Mouse (Mus musculus) embryonic facial prominence, embryonic 10.5 days (tissue): ENCODE results near the gene Gpha2. TPM values are rescaled to one million over a fixed set of nuclear protein-coding genes. Genes with fewer than 3 reads are reported as not detected.

Experiments
- DNase-seq: peaks from one replicate; pipeline ENCODE4 v3.0.0-alpha.2; 2017; ENCODE audit warnings: low spot score
- H3K27ac ChIP-seq: fragments of 300-500 bp; sonication (generic); replicated peaks from 2 replicates; pipeline ENCODE4 v1.5.1; 2016; ENCODE audit warnings: mild to moderate bottlenecking
- H3K27me3 ChIP-seq: fragments of 300-500 bp; sonication (generic); replicated peaks from 2 replicates; pipeline ENCODE4 v1.6.1; 2016; ENCODE audit warnings: low read depth, mild to moderate bottlenecking; ENCODE audit not compliant: poor library complexity, severe bottlenecking
- H3K36me3 ChIP-seq: fragments of 300-500 bp; sonication (generic); replicated peaks from 2 replicates; pipeline ENCODE4 v1.6.1; 2016; ENCODE audit warnings: mild to moderate bottlenecking, moderate library complexity
- H3K4me1 ChIP-seq: fragments of 300-500 bp; sonication (generic); 2 replicates; pipeline ENCODE4 v1.6.1; 2016
- H3K4me3 ChIP-seq: fragments of 300-500 bp; sonication (generic); 2 replicates; pipeline ENCODE4 v1.5.1; 2016; ENCODE audit warnings: mild to moderate bottlenecking, moderate library complexity
- H3K9me3 ChIP-seq: fragments of 300-500 bp; sonication (generic); 2 replicates; pipeline ENCODE4 v1.6.1; 2016; ENCODE audit warnings: mild to moderate bottlenecking
- WGBS: fragments of 180-500 bp; shearing (Covaris S2); methylation state at CpG from one replicate; pipeline ENCODE4 v1.1.7; 2016; 5-methylcytosine and 5-hydroxymethylcytosine counted together
- polyA plus RNA-seq: library from polyadenylated mRNA; unstranded; fragments of >200 nt; fragmentation: Nextera tagmentation; extraction: Ambion mirVana; gene quantifications from 2 replicates; pipeline ENCODE4 v1.2.1, GENCODE M21; 2016

Gpha2 gene
- polyA plus RNA-seq, 1 experiment from 2014 or later: 1.3 TPM

- Histone ChIP-seq H3K36me3 (peaks cover 67% of the 10 kb centered on the region), H3K27ac (no peak overlapping the region), H3K4me1 (peaks cover 15% of the 10 kb centered on the region), H3K4me3 (no peak overlapping the region), H3K27me3 (no peaks in the 10 kb centered on the region), H3K9me3 (no peaks in the 10 kb centered on the region)
- DNase-seq: no peak
- WGBS: 98% methylated on average over 1 of the region's 1 CpGs
Measured at GRCm38 (mm10) chr19:6245806-6246205, 19.6 kb downstream of the Gpha2 start.

DNA sequence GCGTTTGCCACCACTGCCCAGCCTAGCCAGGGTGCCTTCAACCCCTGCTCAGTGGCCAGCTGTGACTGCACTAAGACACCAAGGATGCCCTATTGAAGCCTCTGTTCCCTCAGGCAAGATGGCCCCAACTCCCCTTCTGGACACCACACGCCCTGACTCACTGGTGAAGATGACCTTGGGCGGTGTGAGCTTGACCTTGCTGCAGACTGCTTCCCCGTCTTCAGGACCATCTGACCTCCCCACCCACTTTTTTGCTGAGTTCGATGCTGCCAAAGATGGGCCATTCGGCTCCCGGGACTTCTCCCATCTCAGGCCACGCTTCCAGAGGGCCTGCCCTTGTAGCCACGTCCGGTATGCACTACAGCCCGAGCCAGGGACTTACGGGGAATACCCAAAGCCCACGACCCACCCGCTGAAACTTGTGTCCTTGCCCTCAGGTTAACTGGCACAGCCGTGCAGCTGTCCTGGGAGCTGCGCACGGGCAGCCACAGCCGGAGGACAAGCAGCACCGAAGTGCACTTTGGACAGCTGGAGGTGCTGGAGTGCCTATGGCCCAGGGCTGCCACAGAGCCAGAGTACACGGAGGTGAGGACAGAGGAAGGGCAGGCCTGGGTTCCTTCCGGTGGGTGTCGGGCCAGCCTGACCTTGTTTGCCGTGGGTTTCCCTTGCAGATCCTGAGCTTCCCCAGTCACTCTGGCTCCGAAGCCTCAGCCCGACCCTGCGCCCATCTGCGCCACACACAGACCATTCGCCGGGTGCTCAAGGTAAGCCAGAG, 21.5 kb downstream of the Gpha2 start:
- H3K27ac ChIP-seq: no peak overlapping the region

GRCm38 (mm10) chr19:6253021-6253420, 26.8 kb downstream of the Gpha2 start:
- Histone ChIP-seq H3K27ac (no peak overlapping the region), H3K4me3 (no peak overlapping the region), H3K27me3 (no peaks in the 10 kb centered on the region), H3K9me3 (no peaks in the 10 kb centered on the region), H3K4me1 (no peaks in the 10 kb centered on the region), H3K36me3 (peaks cover 98% of the 10 kb centered on the region)
- 94% methylated on average over 4 of the region's 4 CpGs for WGBS
- DNase-seq: no peak

More for the DNA sequence above, 21.5 kb downstream of the Gpha2 start:
- peaks cover 8% of the 10 kb centered on the region for H3K4me1 ChIP-seq
- no peaks in the 10 kb centered on the region for H3K9me3 ChIP-seq
- DNase-seq: no peak
- H3K36me3 ChIP-seq: peaks cover 86% of the 10 kb centered on the region
- no peaks in the 10 kb centered on the region for H3K27me3 ChIP-seq
- 92% methylated on average over 29 of the region's 29 CpGs for WGBS
- no peak overlapping the region for H3K4me3 ChIP-seq

- Histone ChIP-seq H3K9me3 (peaks cover 7% of the 10 kb centered on the region; the same call in 1 of the 2 replicates), H3K4me1 (no peaks in the 10 kb centered on the region), H3K27me3 (no peaks in the 10 kb centered on the region), H3K4me3 (no peak overlapping the region), H3K36me3 (peaks cover 69% of the 10 kb centered on the region), H3K27ac (peak overlapping the region; percentile 69)
- DNase-seq: peak; percentile 35
- WGBS: 72% methylated on average over 2 of the region's 2 CpGs
Measured at GRCm38 (mm10) chr19:6260428-6260827, 34.2 kb downstream of the Gpha2 start.

DNA sequence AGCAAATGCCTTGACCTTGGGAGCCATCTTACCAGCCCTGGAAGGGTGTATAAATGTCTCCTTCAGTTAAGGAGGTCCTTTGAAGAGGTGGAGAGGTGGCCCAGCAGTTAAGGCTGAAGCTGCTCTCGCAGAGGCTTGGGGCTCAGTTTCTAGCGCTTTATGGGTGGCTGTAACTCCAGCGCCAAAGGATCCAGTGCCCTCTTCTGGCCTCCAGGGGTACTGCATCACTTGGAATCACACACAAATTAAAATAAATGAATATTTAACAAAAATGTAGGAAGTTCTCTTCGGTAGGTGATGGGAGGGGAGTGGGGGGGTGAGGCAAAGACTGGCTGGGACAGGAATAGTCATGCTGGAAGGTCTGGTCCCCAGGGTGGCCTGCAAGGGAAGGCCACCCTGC, 34.8 kb downstream of the Gpha2 start:
- H3K27me3 ChIP-seq: no peaks in the 10 kb centered on the region
- WGBS: 79% methylated on average over 4 of the region's 4 CpGs
- no peaks in the 10 kb centered on the region for H3K4me1 ChIP-seq
- no peak overlapping the region for H3K4me3 ChIP-seq
- H3K36me3 ChIP-seq: peaks cover 64% of the 10 kb centered on the region
- H3K9me3 ChIP-seq: peaks cover 7% of the 10 kb centered on the region; the same call in 1 of the 2 replicates
- DNase-seq: no peak
- H3K27ac ChIP-seq: no peak overlapping the region

GRCm38 (mm10) chr19:6261379-6261778, 35.2 kb downstream of the Gpha2 start:
- peaks cover 60% of the 10 kb centered on the region for H3K36me3 ChIP-seq
- no peaks in the 10 kb centered on the region for H3K27me3 ChIP-seq
- no peak overlapping the region for H3K27ac ChIP-seq
- H3K9me3 ChIP-seq: peaks cover 7% of the 10 kb centered on the region; the same call in 1 of the 2 replicates
- no peak for DNase-seq
- no peak overlapping the region for H3K4me3 ChIP-seq
- H3K4me1 ChIP-seq: no peaks in the 10 kb centered on the region
- 92% methylated on average over 14 of the region's 14 CpGs for WGBS

DNA sequence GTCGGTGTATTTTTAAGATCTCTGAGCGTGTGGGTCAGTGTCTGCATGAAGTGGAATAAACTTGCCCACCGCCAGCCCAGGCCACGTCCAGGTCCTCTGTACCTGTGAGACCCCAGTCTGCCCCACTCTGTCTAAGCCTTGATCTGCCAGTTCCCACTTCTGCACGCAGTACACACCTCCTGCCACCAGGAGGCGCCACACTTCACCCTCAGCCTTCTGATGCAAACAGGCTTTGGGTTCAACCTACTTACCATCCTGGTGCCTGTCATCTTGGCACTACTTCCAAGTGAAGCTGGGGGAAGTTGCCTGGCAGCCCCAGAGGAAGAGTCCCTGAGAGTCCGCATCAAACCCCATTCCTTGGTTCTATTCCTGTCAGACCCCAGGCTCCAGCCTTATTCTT, 36.0 kb downstream of the Gpha2 start:
- peaks cover 51% of the 10 kb centered on the region for H3K36me3 ChIP-seq

DNA sequence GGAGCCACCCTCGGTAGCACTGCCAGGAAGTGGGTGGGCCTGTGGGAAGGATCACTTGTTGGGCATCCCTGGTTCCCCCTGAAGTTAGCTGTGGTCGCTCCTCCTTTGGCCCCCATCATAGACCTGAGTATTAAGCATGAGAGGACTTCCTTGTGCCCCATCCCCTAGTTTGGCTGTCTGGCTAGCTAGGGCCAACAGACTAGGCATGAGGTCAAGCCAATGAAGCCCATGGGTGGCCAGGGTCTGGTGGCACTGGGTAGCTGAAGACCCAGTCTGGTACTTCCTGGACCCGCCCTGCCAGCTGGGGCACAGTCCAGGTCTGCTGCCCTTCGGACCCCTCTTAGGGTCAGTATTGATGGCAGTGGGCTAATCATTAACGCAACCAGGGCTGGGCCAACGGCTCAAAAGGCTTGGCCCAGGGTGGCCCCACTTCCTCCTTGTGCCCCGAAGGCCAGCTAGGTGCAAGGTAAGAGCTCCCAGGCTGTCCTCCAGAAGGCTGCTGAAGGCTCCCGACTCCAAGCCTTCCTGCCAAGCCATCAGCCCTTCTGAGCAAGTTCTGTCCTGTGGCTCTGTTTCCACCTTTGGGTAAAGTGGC, 36.8 kb downstream of the Gpha2 start:
- no peaks in the 10 kb centered on the region; the same call in 1 of the 2 replicates for H3K27me3 ChIP-seq
- no peaks in the 10 kb centered on the region for H3K4me1 ChIP-seq
- no peak for DNase-seq
- no peak overlapping the region for H3K4me3 ChIP-seq
- H3K27ac ChIP-seq: no peak overlapping the region
- WGBS: 90% methylated on average over 8 of the region's 8 CpGs
- peaks cover 7% of the 10 kb centered on the region; the same call in 1 of the 2 replicates for H3K9me3 ChIP-seq
- H3K36me3 ChIP-seq: peaks cover 44% of the 10 kb centered on the region

More for the DNA sequence above, 36.0 kb downstream of the Gpha2 start:
- Histone ChIP-seq H3K9me3 (peaks cover 7% of the 10 kb centered on the region; the same call in 1 of the 2 replicates), H3K27me3 (no peaks in the 10 kb centered on the region), H3K4me1 (no peaks in the 10 kb centered on the region), H3K4me3 (no peak overlapping the region), H3K27ac (no peak overlapping the region)
- WGBS: 59% methylated on average over 7 of the region's 7 CpGs
- peak; percentile 77 for DNase-seq

- WGBS: 79% methylated on average over 9 of the region's 9 CpGs
- no peak overlapping the region for H3K4me3 ChIP-seq
- H3K27ac ChIP-seq: no peak overlapping the region
- H3K36me3 ChIP-seq: peaks cover 32% of the 10 kb centered on the region
- H3K9me3 ChIP-seq: peaks cover 7% of the 10 kb centered on the region; the same call in 1 of the 2 replicates
- DNase-seq: no peak
- 0 out of 2 replicates have a peak, but pooled peaks cover 3% of the 10 kb centered on the region for H3K4me1 ChIP-seq
- H3K27me3 ChIP-seq: no peaks in the 10 kb centered on the region; the same call in 1 of the 2 replicates
Measured at GRCm38 (mm10) chr19:6264200-6264599, 38.0 kb downstream of the Gpha2 start.

DNA sequence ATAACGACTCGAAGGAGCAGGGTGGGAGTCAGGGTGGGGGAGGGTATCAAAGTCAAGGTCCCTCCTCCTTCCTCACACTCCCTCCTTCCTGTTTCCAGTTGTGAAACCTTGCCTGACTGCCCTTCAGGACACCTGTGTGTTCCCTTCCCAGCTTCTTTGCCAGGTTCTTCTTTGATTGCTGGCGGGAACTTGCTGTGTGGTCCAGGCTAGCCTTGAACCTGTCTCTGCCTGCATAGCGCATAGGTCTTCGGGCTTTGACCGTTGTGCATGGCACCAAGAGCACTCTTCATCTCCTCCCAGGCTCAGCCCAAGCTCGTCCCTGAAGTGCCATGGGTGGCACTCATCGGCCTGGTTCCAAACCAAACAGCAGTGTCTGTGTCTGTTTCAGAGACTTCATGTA, 38.8 kb downstream of the Gpha2 start:
- Histone ChIP-seq H3K4me3 (no peak overlapping the region), H3K36me3 (peaks cover 27% of the 10 kb centered on the region), H3K4me1 (0 out of 2 replicates have a peak, but pooled peaks cover 3% of the 10 kb centered on the region), H3K27me3 (no peaks in the 10 kb centered on the region; the same call in 1 of the 2 replicates), H3K27ac (no peak overlapping the region), H3K9me3 (peaks cover 7% of the 10 kb centered on the region; the same call in 1 of the 2 replicates)
- 88% methylated on average over 8 of the region's 8 CpGs for WGBS
- DNase-seq: no peak

- Histone ChIP-seq H3K27me3 (peaks cover under 1% of the 10 kb centered on the region; the same call in 1 of the 2 replicates), H3K4me3 (no peak overlapping the region), H3K4me1 (peaks cover 4% of the 10 kb centered on the region; the same call in 1 of the 2 replicates), H3K9me3 (peaks cover 4% of the 10 kb centered on the region; the same call in 1 of the 2 replicates), H3K36me3 (peaks cover 18% of the 10 kb centered on the region), H3K27ac (no peak overlapping the region)
- DNase-seq: no peak
- WGBS: 61% methylated on average over 6 of the region's 6 CpGs
Measured at GRCm38 (mm10) chr19:6265727-6266182, 39.6 kb downstream of the Gpha2 start.

DNA sequence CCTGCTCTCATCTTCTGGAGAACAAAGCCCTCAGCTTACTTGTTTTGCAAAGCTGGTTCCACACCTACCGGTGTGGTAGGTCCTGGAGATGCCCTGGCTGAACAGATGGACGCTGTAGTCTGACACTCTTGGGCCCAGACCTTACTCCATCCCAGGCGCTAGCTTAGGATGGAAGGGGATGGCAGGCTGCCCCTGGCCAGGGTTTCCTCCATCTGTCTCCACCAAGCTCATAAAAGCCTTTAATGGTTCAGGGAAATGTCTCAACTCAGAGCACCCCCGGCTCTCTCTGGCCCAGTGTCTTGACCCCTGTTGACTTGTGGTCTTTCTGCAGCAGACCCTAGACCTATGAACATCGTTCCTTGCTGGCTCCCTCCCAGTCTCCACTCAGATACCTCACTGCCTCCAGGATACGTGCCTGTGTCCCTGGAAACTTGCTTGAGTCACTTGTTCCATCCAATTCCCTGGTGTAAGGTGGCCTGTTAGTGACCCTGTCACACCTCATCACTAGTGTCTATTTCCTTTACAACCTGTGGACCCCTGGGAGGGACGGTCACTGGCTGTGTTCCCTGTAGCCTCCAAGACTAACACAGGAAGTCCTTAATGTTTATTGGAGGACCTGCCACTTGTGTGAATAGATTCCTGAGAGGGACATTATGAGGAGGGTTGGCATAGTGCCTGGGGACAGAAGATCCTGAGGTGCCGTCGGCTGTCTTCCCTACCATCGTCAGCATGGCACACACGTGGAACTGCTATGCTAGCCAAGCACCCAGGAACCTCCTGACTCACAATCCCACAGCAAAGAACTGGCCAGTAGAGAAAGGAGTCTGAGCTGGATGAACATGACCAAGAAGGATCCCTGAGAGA, 41.4 kb downstream of the Gpha2 start:
- peaks cover 12% of the 10 kb centered on the region for H3K4me1 ChIP-seq
- H3K36me3 ChIP-seq: peaks cover under 1% of the 10 kb centered on the region
- no peak overlapping the region for H3K4me3 ChIP-seq
- no peak for DNase-seq
- H3K27me3 ChIP-seq: peaks cover 6% of the 10 kb centered on the region
- H3K27ac ChIP-seq: no peak overlapping the region
- 76% methylated on average over 11 of the region's 11 CpGs for WGBS
- no peaks in the 10 kb centered on the region for H3K9me3 ChIP-seq
